Mouse (Mus musculus) hindbrain, embryonic 14.5 days (tissue): ENCODE measurements at regions not wholly inside any gene's neighbourhood (a gene's known extent, or its start where the extent isn't known, plus 50 kb on each side); places are given as distances from the start of the nearest gene placed in this dataset.

Experiments used
- ATAC-seq: fragments of 200-750 bp; cut with Nextera tagmentation; 2 replicates; pipeline ENCODE4 v1.8.0; 2017; ENCODE audit warnings: moderate number of reproducible peaks, mild to moderate bottlenecking, moderate TSS enrichment, moderate library complexity; ENCODE audit not compliant: low FRiP score
- DNase-seq: peaks from one replicate; pipeline ENCODE4 v3.0.0-alpha.2; 2015; ENCODE audit warnings: low spot score
- H3K27ac ChIP-seq: fragments of 300-500 bp; sonication (generic); 2 replicates; pipeline ENCODE4 v1.5.1; 2014; ENCODE audit warnings: mild to moderate bottlenecking, moderate library complexity
- H3K27me3 ChIP-seq: fragments of 300-500 bp; sonication (generic); 2 replicates; pipeline ENCODE4 v1.6.1; 2014; ENCODE audit warnings: mild to moderate bottlenecking, low read length, mixed read lengths; ENCODE audit not compliant: control insufficient read depth, insufficient read depth
- H3K36me3 ChIP-seq: fragments of 300-500 bp; sonication (generic); replicated peaks from 2 replicates; pipeline ENCODE4 v1.6.1; 2014; ENCODE audit not compliant: control insufficient read depth, insufficient read depth
- H3K4me1 ChIP-seq: fragments of 300-500 bp; sonication (generic); replicated peaks from 2 replicates; pipeline ENCODE4 v1.6.1; 2014; ENCODE audit warnings: antibody characterized with exemption, low read length, mixed read lengths; ENCODE audit not compliant: control insufficient read depth, insufficient read depth
- H3K4me2 ChIP-seq: fragments of 300-500 bp; sonication (generic); replicated peaks from 2 replicates; pipeline ENCODE4 v1.6.1; 2014; ENCODE audit warnings: mild to moderate bottlenecking, moderate library complexity
- H3K4me3 ChIP-seq: fragments of 300-500 bp; sonication (generic); replicated peaks from 2 replicates; pipeline ENCODE4 v1.5.1; 2014; ENCODE audit warnings: mild to moderate bottlenecking, low read length
- H3K9ac ChIP-seq: fragments of 300-500 bp; sonication (generic); 2 replicates; pipeline ENCODE4 v1.6.1; 2014
- H3K9me3 ChIP-seq: fragments of 300-500 bp; sonication (generic); 2 replicates; pipeline ENCODE4 v1.6.1; 2016; ENCODE audit warnings: low read length; ENCODE audit not compliant: control insufficient read depth
- WGBS: fragments of 180-500 bp; shearing (Covaris S2); extraction: QIAGEN DNeasy Blood & Tissue Kit; methylation state at CpG from one replicate; pipeline ENCODE4 v1.1.7; 2014; 5-methylcytosine and 5-hydroxymethylcytosine counted together

DNA sequence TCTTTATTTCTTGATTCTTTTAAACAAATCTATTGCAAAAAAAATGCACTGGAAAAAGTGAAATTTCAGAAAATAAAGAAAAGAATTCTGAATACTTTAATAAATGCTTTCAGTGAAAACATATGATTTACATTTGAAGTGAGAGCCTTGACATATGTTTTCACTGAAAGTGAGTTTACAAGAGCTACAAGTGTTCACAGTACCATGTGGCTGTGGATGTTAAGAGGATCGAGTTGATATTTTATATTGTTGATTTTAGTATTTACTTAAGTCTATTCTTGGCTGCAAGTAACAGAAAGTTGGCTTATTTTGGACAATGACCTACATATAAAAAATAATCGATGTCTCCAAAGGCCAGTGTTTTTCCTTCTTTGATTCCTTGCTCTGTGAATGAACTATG lies 607.2 kb downstream of the 1190002N15Rik start:
- H3K9ac ChIP-seq = no peak overlapping the region
- no peaks in the 10 kb centered on the region for H3K36me3 ChIP-seq
- H3K27ac ChIP-seq = no peak overlapping the region
- DNase-seq (no peak), ATAC-seq (no peak)
- WGBS = 82% methylated on average over 2 of the region's 2 CpGs
- no peaks in the 10 kb centered on the region for H3K27me3 ChIP-seq
- H3K4me3 ChIP-seq = no peak overlapping the region
- no peak overlapping the region for H3K4me2 ChIP-seq
- no peaks in the 10 kb centered on the region for H3K4me1 ChIP-seq
- H3K9me3 ChIP-seq = peaks cover 6% of the 10 kb centered on the region; the same call in 1 of the 2 replicates

GRCm38 (mm10) chr9:93889256-93889655 lies 648.6 kb downstream of the 1190002N15Rik start:
- Histone ChIP-seq H3K9ac (no peak overlapping the region), H3K36me3 (no peaks in the 10 kb centered on the region), H3K4me3 (no peak overlapping the region), H3K27ac (no peak overlapping the region), H3K4me2 (no peak overlapping the region), H3K9me3 (no peaks in the 10 kb centered on the region), H3K27me3 (no peaks in the 10 kb centered on the region), H3K4me1 (no peaks in the 10 kb centered on the region)
- DNase-seq = no peak
- WGBS = 60% methylated on average over 1 of the region's 1 CpGs
- ATAC-seq = no peak

DNA sequence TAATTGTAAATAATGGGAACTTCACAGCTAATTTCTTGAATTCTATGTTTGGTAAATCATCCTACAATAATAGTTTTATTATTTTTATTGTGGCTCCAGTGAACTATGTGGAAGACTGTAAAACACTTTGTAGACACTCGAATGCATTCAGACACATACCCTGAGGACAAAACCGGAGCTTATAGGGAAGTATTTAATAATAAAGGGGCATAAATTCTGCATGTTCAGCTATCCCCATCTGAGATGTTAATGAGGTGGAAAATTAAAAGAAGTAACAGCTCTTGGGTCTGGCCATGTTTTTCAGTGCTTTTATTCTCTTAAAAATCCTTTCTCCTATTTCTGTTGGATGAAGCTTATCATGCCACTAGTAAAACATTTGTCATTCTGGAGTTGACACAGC lies 657.8 kb downstream of the 1190002N15Rik start:
- no peak for ATAC-seq
- H3K9me3 ChIP-seq = no peaks in the 10 kb centered on the region
- no peak for DNase-seq

DNA sequence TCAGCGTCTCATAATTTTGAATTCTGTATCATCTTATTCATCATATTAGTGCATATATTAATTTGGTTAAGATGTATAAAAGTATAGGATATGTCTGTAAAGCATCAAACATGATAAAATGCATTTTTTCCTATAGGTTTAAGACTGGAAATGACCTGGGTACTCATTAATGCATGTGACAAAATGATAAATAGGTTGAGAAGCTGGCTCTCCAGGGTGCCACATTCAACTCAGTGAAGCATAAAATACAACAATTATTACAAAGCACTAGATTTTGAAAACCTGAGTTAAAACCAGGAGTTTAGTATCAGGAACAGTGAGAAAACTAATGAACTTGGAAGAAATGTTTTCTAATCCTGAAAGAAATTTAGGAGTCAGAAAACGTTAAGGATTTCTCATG lies 658.3 kb downstream of the 1190002N15Rik start:
- WGBS = 44% methylated on average over 2 of the region's 2 CpGs
- Histone ChIP-seq H3K4me3 (no peak overlapping the region), H3K9me3 (no peaks in the 10 kb centered on the region), H3K36me3 (no peaks in the 10 kb centered on the region), H3K4me2 (no peak overlapping the region), H3K27me3 (no peaks in the 10 kb centered on the region), H3K4me1 (0 out of 2 replicates have a peak, but pooled peaks cover 9% of the 10 kb centered on the region), H3K27ac (no peak overlapping the region), H3K9ac (no peak overlapping the region)
- DNase-seq = no peak
- ATAC-seq = no peak

More for the DNA sequence above, 657.8 kb downstream of the 1190002N15Rik start:
- 26% methylated on average over 2 of the region's 2 CpGs for WGBS
- Histone ChIP-seq H3K4me1 (0 out of 2 replicates have a peak, but pooled peaks cover 9% of the 10 kb centered on the region), H3K4me2 (no peak overlapping the region), H3K27ac (no peak overlapping the region), H3K36me3 (no peaks in the 10 kb centered on the region), H3K4me3 (no peak overlapping the region), H3K27me3 (no peaks in the 10 kb centered on the region), H3K9ac (no peak overlapping the region)

DNA sequence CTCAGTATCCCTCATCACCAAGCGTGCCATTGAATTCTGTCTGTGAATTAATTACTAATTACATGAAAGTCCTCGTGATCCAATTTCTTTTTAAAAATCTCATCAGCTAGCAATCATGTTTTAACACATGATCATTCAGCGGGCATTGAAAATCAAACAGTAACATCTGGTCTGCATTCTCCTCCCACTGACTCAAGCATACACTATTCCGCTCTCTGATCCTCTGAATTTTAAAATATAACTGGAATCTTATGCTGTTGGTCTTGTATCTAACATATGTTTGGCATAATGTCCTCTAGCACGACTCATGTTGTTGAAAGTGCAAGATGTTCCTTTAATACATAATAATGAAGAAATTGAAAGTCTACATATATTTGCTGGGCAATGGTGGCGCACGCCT lies 667.1 kb downstream of the 1190002N15Rik start:
- no peak for DNase-seq
- 83% methylated on average over 7 of the region's 7 CpGs for WGBS

GRCm38 (mm10) chr9:93857937-93858336 lies 679.9 kb downstream of the 1190002N15Rik start:
- no peaks in the 10 kb centered on the region for H3K27me3 ChIP-seq
- no peak overlapping the region for H3K27ac ChIP-seq
- no peak overlapping the region for H3K4me2 ChIP-seq
- no peak overlapping the region for H3K9ac ChIP-seq
- ATAC-seq (no peak), DNase-seq (no peak)
- H3K9me3 ChIP-seq = no peaks in the 10 kb centered on the region
- no peaks in the 10 kb centered on the region for H3K36me3 ChIP-seq
- no peak overlapping the region for H3K4me3 ChIP-seq
- 68% methylated on average over 2 of the region's 2 CpGs for WGBS
- no peaks in the 10 kb centered on the region for H3K4me1 ChIP-seq

More for the DNA sequence above, 667.1 kb downstream of the 1190002N15Rik start:
- Histone ChIP-seq H3K9me3 (no peaks in the 10 kb centered on the region), H3K4me1 (no peaks in the 10 kb centered on the region), H3K36me3 (no peaks in the 10 kb centered on the region), H3K27me3 (no peaks in the 10 kb centered on the region), H3K9ac (no peak overlapping the region), H3K27ac (no peak overlapping the region), H3K4me2 (no peak overlapping the region), H3K4me3 (no peak overlapping the region)
- ATAC-seq = no peak

DNA sequence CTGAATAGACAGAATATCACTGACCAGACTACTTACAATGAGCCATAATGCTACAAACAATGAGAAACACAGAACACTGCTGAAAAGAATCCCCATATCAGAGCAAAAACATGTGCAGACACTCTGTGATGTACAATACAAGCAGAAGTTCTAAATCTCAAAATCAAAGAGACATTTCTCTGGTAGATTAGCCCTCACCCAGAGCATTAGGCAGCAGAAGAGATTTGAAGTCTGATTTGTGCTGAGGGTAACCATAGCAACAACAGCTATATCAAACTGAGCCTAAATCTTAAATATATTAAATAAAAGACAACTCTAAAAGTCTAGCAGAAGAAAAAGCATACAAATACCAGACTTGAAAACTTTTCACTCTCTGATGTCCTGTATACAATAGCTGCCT lies 691.5 kb downstream of the 1190002N15Rik start:
- DNase-seq = no peak
- Histone ChIP-seq H3K36me3 (no peaks in the 10 kb centered on the region), H3K9me3 (no peaks in the 10 kb centered on the region), H3K27ac (no peak overlapping the region), H3K4me2 (no peak overlapping the region), H3K9ac (no peak overlapping the region), H3K4me3 (no peak overlapping the region), H3K27me3 (no peaks in the 10 kb centered on the region), H3K4me1 (no peaks in the 10 kb centered on the region)
- ATAC-seq = no peak

DNA sequence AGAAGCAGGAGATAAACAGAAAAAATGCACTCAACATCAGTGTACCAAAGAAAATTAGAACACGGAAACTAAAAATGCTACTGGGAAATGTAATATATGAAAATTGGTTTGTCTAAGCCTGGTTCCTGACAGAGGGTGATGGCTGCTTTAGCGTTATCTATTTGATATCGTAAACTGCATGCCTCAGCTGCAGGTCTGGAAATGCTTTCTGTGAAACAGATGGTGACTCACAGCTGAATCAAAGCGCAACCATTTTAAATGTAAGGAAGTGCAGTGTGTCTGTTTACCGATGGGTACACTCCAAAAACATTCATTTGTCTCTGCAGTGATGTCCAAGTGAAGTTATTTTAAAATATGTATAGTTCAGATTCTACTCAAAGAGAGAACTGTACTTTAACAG lies 694.0 kb downstream of the 1190002N15Rik start:
- Histone ChIP-seq H3K4me3 (no peak overlapping the region), H3K4me2 (no peak overlapping the region), H3K9me3 (no peaks in the 10 kb centered on the region), H3K27me3 (no peaks in the 10 kb centered on the region), H3K9ac (no peak overlapping the region), H3K27ac (no peak overlapping the region), H3K36me3 (no peaks in the 10 kb centered on the region), H3K4me1 (no peaks in the 10 kb centered on the region)
- 72% methylated on average over 5 of the region's 5 CpGs for WGBS
- DNase-seq (no peak), ATAC-seq (no peak)
